Mouse (Mus musculus) testis, postnatal 14 days (tissue): ENCODE results near the gene St6galnac4.

Experiments used
- DNase-seq: peaks from one replicate; pipeline ENCODE4 v3.0.0; 2021; ENCODE audit warnings: low spot score

St6galnac4 gene

DNA sequence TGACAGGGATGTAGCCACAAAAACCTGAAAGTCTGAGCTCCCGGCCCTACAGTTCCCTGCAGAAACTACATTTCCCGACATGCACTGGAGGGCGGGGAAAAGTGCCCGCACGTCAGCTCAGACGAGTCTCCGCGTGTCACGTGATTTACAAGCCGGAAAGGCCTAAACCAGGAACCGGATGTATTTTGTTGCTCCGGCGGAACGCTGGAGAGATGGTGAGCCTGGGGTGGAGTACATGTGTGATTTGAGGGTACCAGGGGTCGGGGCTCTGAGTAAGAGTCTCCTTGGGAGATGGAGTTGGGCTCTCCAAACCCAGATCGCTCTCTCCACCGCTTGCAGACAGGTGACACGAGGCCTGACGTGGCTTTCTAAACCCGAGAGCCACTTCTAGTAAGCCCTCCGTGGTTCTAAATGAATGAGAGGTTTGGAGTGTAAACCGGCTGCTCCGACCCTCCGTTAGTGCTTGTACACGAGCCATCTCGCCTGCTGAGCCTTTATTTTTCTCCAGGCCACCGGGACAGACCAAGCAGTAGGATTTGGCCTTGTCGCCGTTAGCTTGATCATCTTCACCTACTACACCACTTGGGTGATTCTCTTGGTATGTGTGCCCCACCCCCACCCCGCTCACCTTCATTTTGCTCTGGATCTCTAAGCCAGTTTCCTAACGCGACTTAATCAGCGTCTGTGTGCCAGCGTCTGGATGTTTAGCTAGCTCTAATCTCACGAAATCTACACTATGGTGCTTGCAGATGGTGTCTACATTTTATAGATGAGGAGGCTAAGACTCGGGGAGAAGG lies 16.0 kb upstream of the St6galnac4 start, which contains the start of gene Dpm2:
Dpm2 (plus strand) TSS at position 161 of the 797 bp plus-strand sequence.
- DNase-seq, result peak; percentile 89

DNA sequence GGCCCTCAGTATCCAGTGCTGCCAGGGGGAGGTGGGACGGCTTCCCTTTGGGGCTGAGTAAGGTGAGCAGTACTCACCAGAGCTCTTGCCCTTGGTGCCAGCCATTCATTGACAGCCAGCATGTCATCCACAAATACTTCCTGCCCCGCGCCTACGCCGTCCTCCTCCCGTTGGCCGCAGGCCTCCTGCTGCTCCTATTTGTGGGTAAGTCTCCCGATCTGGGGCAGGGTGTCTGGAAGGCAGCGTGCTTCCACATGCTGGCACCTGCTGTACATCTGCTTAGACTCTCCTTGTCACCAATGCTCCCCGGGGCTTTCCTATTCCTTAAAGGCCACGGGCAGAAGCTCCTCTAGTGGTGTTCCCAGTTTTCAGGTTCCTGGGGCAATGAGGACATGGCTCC lies 14.7 kb upstream of the St6galnac4 start:
- no peak for DNase-seq

DNA sequence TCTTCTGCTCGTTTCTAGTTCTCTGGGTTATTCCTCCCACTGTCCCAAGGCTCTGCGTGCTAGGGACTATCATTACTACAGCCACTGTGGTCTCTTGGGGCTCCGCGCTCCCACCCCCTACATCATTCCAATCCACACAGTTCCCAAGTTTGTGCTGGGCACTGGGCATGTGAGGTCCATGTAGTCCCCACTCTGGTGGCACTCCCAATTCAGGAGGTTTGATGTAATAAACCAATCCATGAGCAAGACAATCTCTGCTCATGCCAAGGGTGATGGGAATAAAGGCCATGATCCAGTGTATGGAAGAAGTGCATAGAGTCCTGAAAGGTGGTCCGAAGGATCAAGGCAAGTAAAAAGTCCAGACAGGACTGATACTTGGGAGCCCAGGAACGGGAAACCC lies 12.4 kb upstream of the St6galnac4 start, which contains the start of gene Pip5kl1:
Pip5kl1 (plus strand) TSS at position 301 of the 400 bp plus-strand sequence.
- no peak for DNase-seq

DNA sequence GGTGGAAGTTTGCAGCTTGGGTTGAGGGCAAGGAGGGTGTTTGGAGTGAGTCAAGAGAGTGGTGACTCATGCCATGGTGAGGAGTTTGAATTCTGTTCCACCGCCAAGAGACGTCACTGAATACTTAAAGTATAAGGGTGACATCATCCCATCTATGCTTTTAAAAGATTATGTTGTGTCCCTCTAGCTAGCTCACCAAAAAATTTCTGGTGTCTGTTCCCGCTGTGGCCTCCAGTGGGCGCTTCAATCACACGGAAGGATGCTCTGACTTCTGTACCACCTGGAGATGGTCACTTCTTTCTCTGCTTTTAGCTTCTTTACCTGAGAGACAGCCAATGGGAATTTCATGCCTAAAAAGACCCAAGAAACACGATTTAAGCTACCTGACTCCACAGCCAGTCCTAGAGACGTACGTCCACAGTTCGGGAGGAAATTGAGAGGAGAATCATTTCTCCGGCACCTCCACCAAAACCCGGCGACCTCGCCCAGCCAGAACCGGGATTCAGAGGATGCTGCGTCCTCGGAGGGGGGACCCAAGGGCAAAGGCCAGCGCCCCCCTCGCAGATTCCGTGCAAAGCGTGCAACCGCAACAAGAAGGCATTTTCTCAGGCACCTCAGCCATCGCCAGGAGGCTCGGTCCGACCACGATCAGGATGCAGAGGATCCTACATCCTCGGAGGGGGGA lies 11.9 kb upstream of the St6galnac4 start:
- no peak for DNase-seq

DNA sequence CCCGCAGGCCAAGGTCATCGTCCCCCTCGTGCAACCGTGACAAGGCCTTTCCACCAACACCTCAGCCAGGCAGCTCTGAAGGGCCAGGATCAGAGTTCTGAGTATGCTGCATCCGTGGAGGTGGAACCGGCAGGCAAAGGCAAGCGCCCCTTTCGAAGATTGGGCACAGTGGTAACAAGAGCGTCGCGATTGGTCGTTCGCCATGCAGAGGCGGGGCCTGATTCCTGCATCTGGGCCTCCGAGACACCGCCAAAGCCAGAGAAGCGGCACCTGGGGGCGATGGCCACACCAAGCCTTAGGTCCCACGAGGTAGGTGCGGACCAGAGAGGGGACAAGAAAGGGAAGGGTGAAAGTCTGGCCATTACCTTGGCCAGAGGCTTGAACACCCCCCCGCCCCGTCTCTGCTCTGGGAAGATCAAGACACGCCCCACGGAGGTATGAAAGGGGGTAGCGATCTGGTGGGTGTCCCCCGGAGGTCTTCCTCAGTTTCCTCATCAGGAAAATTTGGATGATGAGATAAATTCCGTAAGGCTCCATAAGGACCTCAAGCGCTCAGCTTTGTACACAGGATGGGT lies 11.2 kb upstream of the St6galnac4 start, which contains the start of gene 9430097D07Rik:
9430097D07Rik (minus strand) TSS at position 99 of the 575 bp plus-strand sequence.
- DNase-seq, result no peak

DNA sequence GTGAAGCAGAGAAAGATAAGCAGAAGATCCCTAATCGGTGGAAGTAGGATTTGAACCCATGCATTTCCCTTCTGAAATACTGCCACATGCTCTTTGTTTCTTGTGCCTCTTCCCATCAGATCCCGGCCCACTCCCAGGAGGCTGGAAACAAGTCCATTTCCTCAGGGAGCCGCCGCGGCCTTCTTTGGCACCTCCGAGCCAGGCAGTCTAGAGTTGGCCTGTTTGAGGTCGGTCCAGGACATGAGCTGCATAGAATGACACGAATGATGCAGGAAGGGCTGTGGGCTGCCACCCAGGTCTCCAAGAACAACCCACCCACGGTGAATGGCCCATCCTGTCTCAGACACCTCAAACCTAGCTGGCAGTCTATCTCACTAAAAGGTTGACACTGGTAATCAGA lies 10.4 kb upstream of the St6galnac4 start:
- DNase-seq, result peak; percentile 10

DNA sequence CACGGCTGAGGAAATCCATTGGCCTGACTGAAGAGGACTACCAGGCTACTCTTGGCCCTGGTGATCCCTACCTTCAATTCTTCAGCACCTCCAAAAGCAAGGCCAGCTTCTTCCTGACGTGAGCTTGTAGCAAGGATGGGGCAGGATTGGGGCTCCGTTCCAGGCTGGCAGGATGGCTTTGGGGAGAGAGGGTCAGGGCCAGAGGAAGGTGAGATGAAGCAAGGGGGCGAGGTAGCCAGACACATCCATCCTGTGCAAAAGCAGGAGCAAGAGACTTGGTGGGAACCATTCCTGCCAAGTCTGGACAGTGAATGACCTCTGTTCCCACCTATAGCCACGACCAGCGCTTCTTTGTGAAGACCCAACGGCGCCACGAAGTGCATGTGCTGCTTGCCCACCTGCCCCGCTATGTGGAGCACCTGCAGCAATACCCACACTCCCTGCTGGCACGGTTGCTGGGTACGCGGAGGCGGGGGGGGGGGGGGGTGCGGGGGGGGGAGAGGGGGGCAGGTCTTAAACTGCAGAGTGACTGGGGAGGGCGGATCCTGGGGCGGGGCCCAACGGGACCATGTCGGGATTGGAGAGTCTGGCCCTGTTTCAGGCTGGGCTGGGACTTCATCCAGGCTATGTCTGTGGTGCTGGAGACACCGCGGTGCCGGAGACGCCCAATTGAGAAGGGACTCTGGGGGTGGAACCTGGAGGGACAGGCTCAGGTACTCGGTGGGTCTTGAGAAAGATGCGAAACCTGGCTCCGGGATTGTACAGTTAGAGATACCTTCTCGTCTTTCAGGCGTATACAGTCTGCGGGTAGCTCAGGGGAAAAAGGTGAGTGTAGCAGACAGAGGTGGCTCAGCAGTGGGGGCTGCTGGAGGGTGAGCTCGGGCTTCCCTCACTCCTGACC lies 8.5 kb upstream of the St6galnac4 start:
- no peak for DNase-seq

DNA sequence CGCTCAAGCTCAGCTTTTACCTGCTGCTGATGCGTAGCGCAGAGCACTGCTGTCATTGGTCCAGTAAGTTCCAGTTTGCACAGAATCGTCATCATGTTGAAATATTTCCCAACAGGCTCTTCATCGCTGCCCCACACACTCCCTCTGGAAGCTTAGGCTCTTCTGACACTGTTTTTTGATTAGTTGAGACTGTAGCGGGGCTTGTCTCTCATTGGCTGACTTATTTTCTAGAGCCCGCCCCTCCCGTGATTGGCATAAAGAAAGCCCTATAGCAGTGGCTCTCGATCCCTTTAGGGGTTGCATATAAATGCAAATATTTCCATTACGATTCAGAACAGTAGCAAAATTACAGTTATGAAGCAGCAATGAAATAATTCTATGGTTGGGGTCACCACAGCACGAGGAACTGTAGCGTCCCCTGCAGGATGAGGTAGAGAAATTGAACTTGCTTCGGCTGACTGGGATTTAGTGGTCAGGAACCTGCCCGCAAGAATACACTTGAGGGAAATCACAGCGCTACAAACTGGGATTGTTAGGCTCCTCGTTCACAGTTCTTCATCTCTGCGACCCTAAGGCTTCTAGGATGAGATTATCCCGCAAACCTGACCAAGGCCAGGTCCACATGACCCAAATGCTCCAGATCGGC lies 5.3 kb upstream of the St6galnac4 start:
- no peak for DNase-seq

DNA sequence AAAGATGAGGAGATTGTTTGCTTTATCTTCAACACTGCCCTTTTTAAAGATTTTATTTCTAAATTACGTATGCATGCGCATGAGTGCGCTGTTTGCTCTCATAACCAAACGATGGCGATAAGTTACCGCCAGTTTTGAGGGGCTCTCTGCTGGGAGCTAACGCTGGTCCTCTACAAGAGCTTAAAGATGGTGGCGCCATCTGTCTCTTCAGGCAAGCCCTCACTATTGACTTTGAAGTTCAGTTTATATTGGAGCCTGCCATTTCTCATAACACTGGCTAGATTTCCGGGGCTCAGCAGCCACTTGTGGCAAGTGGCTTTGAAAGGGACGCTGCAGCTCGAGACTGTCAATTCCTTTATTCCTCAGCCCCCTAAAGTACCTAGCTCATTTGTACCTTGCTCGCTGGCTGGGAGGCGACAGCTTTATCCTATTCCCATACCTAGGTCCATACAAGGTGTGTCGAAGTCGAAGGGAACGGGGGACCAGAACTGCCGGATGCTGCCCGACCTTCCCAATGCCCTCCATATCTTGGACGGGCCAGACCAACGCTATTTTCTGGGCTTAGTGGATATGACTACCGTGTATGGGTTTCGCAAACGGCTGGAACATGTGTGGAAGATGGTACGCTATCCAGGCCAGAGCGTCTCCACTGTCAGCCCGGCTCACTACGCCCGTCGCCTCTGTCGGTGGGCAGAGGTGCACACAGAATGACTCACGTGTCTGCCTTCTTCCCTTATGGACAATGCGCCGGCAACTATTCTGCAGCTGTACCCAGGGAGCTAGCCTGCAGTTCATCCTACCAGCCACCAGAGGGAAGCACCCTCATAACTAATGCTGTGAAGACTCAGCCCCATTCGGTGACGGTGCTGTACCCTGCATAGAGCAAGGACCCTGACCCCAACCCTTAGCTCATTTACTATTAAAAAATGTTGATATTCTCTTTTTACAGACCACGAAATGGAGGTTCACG lies 3.8 kb upstream of the St6galnac4 start:
- peak; percentile 72 for DNase-seq

DNA sequence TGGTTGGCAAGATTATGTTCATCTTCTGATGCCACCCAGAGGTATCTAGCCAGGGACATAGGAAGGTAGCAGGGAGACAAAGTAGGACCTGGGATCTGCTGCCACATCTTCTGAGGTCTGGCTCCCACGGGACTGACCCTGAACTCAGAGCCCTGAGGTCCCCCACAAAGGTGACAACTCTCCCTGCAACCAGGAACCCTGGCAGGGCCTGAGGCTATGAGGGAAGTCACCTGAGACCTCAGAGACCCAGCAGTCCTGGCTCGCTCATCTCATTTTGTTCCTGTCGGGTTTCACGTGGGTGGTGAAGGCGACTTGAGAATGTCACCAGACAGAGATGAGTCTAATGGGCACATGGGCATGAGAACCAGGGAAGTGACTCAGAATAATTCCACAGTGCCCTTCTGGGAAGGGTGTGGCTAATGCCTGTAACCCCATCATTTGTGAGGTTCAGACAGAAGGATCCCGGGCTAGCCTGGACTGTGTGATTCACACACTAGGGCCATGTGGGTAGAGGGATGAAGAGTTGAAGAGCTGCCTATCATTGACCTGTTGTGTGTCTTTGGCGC lies 1.7 kb upstream of the St6galnac4 start:
- DNase-seq, result no peak

DNA sequence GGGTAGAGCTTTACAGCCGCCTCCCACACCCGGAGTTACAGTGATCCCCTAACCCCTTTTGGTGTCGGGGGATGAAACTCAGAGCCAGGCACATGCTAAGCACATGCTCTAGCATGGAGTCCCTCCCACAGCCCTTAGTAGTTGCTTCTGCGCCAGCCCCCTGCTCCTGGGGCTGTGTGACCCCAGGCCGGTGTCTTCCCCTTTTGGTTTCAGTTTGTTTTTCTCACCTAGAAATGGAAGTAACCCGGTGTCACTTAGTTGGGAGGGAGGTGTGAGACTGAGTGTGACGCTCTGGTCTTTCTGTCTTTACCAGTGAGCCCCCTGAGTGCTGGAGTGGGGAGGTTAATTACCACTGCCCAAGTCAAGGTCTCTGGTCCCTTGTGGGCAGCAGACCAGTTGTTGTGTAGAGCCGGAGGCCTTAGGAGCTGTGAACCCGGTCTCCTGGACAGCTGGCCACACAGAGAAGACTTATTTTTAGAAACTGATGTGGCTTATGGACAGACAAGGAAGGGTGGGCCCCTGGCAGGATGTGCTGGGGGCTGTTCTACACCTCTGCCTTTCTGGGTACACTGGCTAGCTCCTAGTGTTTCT lies 931 bp downstream of the St6galnac4 start:
- no peak for DNase-seq

DNA sequence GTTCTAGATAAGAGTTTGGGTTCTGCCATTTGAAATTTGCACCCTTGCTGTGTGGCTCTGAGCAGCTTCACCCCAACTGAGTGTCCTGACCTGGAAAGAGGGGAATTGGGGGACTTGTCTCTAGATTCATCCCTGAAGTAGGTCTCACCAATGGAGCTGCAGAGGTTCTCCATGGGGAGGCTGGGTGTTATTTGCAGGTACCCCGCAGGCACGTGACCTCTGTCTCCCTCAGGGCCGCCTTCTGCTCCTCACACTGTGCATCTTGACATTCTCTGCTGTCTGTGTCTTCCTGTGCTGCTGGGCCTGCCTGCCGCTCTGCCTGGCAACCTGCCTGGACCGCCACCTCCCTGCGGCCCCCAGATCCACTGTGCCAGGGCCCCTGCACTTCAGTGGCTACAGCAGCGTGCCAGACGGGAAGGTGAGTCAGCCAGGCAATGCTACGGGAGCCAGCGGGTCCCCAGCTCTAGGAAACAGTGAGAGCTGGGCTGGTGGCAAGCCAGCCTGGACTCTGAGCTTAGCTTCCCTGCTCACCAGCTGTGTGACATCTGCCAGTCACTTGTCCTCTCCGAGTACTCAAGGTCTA lies 2.4 kb downstream of the St6galnac4 start:
- DNase-seq, result no peak

DNA sequence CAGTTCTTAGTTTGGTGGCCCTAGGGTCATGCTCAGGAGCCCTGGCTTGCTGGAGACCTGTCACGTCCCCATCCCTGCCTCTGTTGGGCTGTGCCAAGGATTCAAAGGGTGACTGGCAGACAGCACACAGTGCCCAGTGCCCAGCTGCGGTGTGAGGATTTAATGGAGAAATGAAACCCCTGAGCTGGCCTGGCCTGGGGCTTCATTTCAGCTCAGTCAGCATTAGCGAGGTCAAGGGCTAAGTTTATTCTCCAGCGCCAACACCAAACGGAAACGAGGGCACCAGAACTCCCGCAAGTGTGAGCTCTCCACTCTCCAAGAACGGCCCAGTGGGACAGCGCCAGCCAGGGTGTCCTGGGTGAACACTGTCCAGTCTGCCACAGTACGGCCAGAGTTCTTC lies 3.3 kb downstream of the St6galnac4 start:
- DNase-seq, result no peak

DNA sequence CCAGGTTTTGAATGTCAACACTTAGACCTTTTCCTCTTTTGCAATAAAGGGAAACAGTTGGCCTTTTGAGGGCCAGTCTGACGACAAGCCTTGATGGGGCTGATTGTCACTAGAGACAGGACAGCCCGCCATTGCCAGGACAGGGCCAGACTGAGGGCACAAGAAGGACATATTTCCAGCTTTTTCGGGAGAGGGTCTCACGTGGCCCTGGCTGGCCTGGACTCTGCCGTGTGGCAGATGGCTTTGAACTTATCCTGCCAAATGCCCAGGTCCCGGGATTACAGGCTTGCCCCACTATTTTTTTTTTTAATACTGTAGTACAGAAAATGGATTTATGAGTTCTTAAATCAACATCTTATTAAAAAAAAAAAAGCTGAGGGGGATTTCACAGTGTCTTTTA lies 4.4 kb downstream of the St6galnac4 start:
- DNase-seq, result no peak

DNA sequence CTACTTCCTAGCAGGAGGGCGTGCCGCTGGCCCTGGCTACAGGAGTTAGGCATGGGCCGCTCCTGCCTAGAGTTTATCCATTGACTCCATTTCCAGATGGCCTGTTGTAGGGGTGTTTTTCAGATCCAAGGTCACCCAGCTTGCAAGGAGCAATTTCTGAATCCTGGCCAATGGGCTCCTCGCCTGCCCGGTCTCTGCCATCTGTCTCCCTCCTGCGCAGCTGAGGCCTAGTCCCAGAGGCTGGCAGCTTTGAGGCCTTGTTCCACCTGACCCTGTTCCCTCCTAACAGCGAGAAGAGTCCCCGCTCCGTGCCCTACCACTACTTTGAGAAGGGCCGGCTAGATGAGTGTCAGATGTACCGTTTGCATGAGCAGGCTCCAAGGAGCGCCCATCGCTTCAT lies 9.8 kb downstream of the St6galnac4 start:
- DNase-seq, result no peak

DNA sequence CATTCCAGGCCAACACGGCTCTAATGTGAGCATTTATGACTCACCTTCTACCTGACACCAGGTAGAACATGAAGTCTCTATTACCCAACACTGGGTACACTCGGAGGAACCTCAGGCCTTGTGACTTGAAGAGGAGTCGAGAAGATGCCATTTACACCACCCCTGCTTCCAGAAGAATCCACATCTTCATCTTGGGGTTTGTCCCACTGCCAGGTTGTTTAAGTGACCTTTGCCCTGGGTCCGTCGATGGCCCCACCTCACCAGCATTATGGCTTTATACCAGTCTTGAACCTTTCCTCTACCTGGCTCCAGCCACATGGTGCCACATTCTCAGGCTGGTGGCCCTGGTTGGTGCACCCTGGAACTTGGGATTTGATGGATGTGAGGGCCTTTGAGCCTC lies 10.4 kb downstream of the St6galnac4 start:
- no peak for DNase-seq

DNA sequence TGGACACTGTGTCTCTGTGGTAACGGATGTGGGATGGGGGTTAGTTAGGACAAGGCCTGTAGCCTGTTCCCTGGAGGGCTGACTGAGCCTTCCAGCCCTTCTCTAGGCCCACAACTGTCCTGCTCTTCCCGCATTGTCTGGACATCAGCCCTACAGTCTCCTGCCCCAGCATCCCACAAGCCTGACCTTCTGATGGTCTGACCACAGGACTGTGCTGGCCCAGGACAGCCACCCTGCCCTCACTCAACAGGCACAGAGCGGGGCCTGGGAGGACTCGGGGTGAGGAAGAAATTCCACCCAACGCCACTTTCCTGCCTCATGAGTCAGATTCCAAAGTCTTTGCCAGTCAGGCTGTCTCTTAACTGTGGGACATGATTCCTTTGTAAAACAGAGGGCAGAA lies 10.8 kb downstream of the St6galnac4 start:
- DNase-seq, result no peak

DNA sequence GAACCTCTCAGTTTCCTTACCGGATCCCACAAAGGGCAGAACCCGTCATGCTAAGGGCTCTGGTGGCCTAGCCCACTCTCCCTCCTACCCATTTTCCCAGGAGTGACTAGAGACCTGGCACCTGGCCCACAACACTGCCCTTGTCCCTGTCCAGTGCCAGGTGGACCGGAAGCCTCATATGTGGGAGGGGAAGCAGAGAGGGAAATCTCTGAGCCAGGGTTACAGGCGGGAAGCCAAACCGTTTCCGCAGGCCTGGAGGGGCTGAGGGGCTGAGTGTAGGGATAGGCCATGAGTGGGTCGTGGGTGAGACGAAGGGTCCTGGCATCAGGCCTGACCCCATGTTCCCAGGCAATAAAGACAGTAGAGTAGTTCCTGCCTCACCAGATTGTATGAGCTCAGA lies 11.6 kb downstream of the St6galnac4 start:
- DNase-seq, result no peak

DNA sequence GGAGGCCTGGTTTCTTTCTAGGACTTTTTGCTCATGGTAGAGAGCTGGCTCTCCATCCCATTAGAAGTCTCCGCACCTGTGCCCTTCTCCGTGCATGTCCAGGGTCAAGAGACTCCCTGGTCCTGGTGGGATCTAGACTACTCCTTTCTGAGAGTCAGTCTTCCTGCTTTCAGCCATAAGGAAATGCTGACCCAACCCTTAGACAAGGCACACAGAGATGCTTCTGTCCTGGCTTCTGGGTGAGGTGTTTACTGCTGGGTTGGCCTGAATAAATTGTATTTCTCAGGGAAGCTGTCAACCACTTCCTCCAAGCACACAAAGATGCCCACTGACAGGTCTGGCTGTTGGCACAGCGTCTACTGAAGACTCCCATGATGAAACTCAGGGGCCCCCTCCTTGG lies 12.5 kb downstream of the St6galnac4 start, which contains the start of gene St6galnac6:
St6galnac6 (plus strand) TSS at position 301 of the 400 bp plus-strand sequence.
- DNase-seq, result no peak
